Mouse (Mus musculus) ES-E14 (cell line): ENCODE results near the gene Crebl2.

Experiments
- CHD2 ChIP-seq: IDR thresholded peaks from 2 replicates; pipeline ENCODE4 v1.6.1; 2014; ENCODE audit warnings: mild to moderate bottlenecking, low read depth, low read length, inconsistent platforms
- HCFC1 ChIP-seq: IDR thresholded peaks from 2 replicates; pipeline ENCODE4 v1.6.1; 2012; ENCODE audit warnings: low read length, inconsistent platforms, borderline replicate concordance; ENCODE audit not compliant: insufficient read depth
- ZC3H11A ChIP-seq: IDR thresholded peaks from 2 replicates; pipeline ENCODE4 v1.6.1; 2012; ENCODE audit warnings: low read depth, mild to moderate bottlenecking, inconsistent platforms, low read length, borderline replicate concordance

GRCm38 (mm10) chr6:134903368-134903767 is 73.4 kb downstream of the Crebl2 start:
- TF ChIP-seq HCFC1 (no peak), CHD2 (no peak), ZC3H11A (no peak)
